Mouse (Mus musculus) gastrocnemius, postnatal 4 days (tissue): Measurements from ENCODE around the gene Itga2b. TPM values are rescaled to one million over a fixed set of nuclear protein-coding genes. Genes with fewer than 3 reads are reported as not detected.

Experiments
- DNase-seq, 2 experiments: peaks; one replicate each; pipeline ENCODE4 v3.0.0; 2021 to 2022; ENCODE audit warnings: low spot score in 2 of 2, mixed read lengths in 2 of 2
- total RNA-seq, 2 experiments: library from RNA; stranded (reverse); gene quantifications; 2 replicates each; pipeline ENCODE4 v1.2.3; 2021

Itga2b gene
- total RNA-seq, 2 experiments from 2014 or later = 3.2 to 4.7 TPM

- peak; percentile 68 to 82 for DNase-seq
Measured at GRCm38 (mm10) chr11:102437120-102438061, 32.5 kb downstream of the Itga2b start.

GRCm38 (mm10) chr11:102436471-102436790, 33.5 kb downstream of the Itga2b start:
- DNase-seq = no peak

- peak in 1 of 2 experiments; percentile 39 for DNase-seq
Measured at GRCm38 (mm10) chr11:102435754-102436470, 34.0 kb downstream of the Itga2b start.

GRCm38 (mm10) chr11:102434816-102435705, 34.9 kb downstream of the Itga2b start:
- no peak for DNase-seq

- DNase-seq = peak; percentile 82 to 88
Measured at GRCm38 (mm10) chr11:102434406-102434805, 35.5 kb downstream of the Itga2b start.

GRCm38 (mm10) chr11:102433866-102434265, 36.1 kb downstream of the Itga2b start:
- no peak for DNase-seq

- peak in 1 of 2 experiments; percentile 66 for DNase-seq
Measured at GRCm38 (mm10) chr11:102432896-102433295, 37.0 kb downstream of the Itga2b start.

GRCm38 (mm10) chr11:102432115-102432843, 37.6 kb downstream of the Itga2b start:
- DNase-seq = no peak

- DNase-seq = no peak
Measured at GRCm38 (mm10) chr11:102431728-102432114, 38.2 kb downstream of the Itga2b start.

- peak in 1 of 2 experiments; percentile 81 for DNase-seq
Measured at GRCm38 (mm10) chr11:102431018-102431645, 38.8 kb downstream of the Itga2b start.

- DNase-seq = peak; percentile 69 to 86
Measured at GRCm38 (mm10) chr11:102430121-102431017, 39.6 kb downstream of the Itga2b start, which contains the start of gene Grn. Gene Grn (plus strand): TSS chr11:102430315.

GRCm38 (mm10) chr11:102429551-102429950, 40.4 kb downstream of the Itga2b start:
- no peak for DNase-seq

- no peak for DNase-seq
Measured at GRCm38 (mm10) chr11:102428981-102429540, 40.9 kb downstream of the Itga2b start.

- DNase-seq = no peak
Measured at GRCm38 (mm10) chr11:102425555-102426316, 44.2 kb downstream of the Itga2b start.

GRCm38 (mm10) chr11:102424666-102425065, 45.3 kb downstream of the Itga2b start:
- DNase-seq = no peak

GRCm38 (mm10) chr11:102421559-102421958, 48.4 kb downstream of the Itga2b start:
- DNase-seq = no peak

GRCm38 (mm10) chr11:102418887-102419286, 51.0 kb downstream of the Itga2b start:
- DNase-seq = no peak

- DNase-seq = no peak
Measured at GRCm38 (mm10) chr11:102417160-102417559, 52.8 kb downstream of the Itga2b start.
